Mouse (Mus musculus) right cerebral cortex, postnatal 14 days (tissue): ENCODE data around the gene Wdr89.
A peak's percentile ranks its signal among the peaks of the same experiment; 100 is the strongest.

ENCODE experiments used
- DNase-seq: peaks from one replicate; pipeline ENCODE4 v3.0.0; 2022

Gene Wdr89

DNA sequence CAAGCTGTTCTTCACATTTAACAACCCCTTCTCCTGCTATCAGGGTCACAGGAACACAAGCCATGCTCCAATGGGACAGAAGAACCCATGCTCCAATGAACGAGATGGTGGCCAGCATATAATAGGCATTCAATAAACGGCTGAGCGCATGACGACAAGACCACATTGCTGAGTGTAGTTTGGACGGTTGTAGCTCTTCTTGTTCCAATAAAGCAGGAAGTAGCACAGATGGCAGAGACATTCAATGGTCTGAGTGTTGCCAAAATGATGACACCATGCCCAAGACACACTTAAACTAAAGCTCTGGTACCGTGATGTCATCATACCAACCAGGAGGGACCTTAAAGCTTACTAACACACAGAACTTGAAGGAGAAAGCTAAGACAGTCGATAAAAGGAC is 56.6 kb downstream of the Wdr89 start:
- DNase-seq: no peak

DNA sequence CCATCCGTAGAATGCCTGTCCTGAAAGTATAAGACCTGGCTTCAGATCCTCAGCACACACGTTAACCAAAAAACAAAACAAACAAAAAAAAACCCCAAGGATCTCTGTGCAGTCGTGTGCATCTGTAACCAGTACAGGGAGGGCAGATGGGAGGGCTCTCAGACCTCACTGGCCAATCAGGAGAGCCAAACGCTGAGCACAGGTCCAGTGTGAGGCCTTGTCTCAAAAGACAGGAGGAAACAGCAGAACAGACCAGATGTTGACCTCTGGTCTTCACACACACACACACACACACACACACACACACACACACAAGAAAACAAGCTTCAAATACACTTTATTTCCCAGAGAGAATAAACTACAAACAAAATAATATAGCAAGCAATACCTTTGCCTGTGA is 69.8 kb downstream of the Wdr89 start:
- no peak for DNase-seq

DNA sequence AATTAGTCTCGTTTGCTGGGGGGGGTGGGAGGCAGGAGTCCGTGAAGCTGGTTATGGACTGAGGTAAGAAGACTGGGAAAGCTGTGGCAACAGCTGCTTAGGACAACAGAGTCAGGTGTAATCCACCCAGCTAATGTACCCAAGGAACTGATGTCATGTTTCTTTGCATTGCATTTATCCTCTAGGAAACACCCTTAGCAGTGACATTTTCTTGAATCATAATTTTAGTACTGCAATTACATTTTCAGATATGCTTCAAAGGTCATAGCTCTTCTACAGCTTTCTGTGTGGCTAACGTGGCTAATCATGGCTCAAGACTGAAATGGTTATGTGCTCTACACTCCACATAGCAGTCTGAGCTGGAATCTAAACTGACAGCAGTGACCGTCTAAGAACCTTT is 70.3 kb downstream of the Wdr89 start:
- no peak for DNase-seq

DNA sequence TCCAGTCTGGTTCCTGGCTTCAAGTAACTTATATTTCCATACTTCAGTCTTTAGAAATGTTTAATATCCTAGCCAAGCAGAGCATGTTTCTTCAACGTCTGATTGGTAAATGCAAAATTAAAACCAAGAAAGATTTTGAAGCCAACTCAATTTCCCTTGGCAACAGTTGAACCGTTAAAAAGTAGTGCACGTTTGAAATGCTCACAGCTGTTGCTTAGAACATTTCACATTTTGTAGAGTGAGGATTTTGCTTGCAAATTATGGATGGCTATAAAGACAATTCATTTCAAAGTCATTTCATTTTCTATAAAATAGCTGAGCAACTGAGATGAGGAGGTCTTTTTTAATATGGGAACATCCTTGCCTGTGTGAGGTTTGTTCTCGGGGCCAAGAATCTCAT is 71.6 kb downstream of the Wdr89 start:
- DNase-seq: no peak

DNA sequence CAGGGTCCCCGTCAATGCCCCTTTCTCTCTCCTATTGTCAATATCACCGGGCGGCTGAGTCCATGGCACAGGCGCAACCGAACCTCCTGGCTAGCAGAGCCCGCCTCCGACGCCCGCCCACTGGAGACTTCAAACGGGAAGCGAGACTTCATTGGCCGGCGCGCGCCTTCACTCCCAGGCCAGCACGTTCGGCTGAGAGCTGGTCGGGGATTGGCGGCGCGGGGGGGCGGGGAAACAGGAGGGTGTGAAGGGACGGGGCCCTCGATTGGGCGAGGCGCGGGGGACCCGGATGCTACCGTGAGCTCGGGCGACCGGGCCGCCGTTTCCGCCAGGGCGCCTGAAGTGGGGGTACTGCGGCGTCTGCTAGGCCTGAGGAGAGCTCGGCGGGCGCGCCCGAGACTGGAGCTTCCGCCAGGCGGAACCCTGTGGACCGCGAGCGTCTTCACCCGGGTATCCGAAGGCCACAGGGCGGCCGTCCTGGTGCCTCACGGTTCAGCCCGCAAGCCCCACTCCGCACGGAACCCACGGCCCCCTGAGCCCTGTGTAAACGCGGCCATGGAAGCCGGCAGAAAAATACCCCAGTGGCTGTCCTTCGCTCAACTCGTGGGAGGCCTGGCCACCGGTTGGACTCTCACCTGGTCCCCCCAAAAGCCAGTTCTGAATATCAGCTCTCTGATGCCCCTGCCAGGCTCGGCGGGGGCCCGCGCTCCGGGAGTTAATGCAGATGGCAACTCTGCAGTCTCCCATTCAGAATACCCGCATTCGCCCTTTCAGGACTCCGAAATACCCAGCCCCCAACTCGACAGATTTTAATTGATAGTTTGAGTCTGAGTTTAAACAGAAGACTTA is 73.0 kb downstream of the Wdr89 start, which contains the start of gene Ppp2r5e:
Gene Ppp2r5e, minus strand, starts transcription at position 92 of the 849 bp plus-strand sequence.
- peak; percentile 100 for DNase-seq

DNA sequence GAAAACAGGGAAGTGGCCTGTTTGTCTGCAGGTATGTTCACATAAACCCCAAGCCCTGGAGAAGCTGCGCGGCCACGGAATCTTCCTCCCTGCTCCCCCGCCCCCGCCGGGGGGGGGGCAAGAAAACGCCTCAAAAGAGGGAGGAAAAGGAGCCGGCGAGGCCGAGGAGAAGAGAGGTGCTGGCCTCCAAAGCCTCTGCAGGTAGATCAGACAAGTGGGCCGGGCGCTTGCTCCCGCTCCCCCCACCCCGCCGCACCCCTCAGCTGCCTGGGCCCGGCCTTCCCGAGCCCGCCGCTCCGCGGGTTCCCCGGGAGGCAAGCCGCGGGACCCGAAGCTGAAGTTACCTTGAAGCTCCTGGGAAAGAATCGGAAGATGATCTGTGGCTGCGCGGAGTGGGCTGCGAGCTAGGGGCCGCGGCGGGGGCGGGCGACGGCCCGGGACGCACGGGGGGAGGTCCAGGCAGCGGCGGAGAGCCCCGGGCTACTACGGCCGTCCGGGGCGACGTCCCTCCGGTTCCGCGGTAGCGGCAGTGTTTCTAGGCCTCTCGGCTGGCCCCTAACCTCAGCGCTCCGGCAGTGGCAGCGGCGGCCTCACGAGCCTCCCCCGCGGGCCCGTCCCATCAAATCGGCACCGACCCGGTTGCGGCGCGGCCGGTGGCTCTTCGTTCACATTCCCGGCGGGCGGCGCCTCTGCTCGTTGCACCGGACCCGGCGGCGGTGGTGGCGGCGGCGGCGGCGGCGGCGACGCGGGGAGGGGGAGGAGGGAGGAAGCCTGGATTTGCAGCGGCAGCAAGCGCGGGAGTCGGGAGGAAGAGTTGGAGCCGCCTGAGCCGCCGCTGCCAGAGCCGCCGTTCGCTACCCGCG is 73.8 kb downstream of the Wdr89 start:
- peak; percentile 25 for DNase-seq

DNA sequence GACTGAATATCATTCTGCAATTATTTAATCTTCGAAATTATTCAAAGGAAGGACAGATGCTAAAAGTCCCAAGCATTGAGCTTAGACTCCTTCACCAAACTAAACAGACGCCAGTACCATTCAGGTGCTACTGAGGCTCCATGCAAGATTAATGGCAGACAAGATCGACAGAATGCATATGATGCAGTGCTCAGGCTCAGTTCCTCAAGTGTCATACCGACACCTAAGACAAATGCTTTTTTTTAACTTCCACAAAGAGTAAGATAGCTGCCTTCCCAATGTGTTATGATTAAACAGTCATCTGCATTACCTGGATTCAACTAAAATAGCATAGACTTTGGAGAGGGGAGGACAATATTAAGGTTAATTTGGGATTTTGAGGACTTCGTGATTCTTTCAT is 74.9 kb downstream of the Wdr89 start:
- no peak for DNase-seq

DNA sequence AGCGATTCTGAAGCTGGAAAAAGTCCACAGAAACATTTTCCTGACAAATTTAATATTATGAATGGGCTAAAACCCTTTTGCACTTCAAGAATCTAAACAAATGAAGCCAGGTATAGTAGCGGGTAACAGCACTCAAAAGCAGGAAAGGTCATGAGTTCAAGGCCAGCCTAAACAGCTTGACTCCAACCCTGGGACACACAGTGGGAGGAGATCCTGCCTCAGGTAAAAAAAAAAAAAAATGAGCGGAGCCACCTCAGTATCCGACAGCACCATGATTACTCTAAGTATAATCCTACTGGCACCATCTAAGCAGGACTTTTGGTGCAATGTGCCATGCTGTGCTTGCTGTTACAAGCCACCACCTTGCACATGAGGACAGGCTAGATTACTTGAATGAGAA is 75.5 kb downstream of the Wdr89 start:
- DNase-seq: no peak

DNA sequence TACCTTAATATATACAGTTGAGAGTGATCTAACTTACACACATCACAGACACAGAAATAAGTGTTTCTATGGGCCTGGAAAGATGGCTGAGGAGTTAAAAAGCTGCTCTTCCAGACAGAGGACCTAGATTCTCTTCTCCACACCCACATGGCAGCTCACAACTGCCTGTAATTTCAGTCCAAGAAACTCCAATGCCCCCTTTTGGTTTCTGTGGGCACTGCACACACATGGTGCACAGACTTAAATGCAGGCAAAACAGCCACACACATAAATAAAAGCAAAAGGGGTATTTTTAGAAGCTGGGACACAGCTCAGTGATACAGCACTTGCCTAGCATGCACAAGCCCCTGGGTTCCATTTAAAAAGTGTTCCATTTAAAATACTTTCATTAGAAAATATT is 81.8 kb downstream of the Wdr89 start:
- no peak for DNase-seq

DNA sequence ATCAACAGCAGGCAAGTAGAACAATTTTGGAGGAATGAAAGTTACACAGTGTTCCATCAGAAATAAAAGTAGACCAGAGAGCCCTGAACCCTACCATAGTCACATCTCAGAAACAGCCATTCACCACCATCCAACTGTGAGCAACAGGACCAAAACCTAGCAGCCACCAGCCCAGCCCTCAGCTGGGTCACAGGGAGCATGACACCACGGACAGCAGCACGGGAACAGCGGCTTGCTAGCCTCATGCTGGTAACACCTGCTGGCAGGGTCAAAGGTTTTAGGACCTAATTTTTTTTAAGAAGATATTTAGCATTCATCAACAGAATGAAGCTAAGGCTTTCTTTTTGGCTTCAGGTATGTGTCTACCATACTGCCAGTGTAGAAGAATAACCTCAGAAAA is 85.6 kb downstream of the Wdr89 start:
- DNase-seq: no peak
